Mouse (Mus musculus): ENCODE results near the gene March9.

GRCm38 (mm10) chr10:127043187-127043586, 16.8 kb downstream of the March9 start:
- TF ChIP-seq GATA1 (IDR thresholded peaks at IDR 0.05; ENCODE audit: borderline replicate concordance, low read length): no peak
- TF ChIP-seq FLI1 (IDR thresholded peaks at IDR 0.05; ENCODE audit: low read length): no peak
